Mouse (Mus musculus): ENCODE results near the gene Ryr2. TPM values are rescaled to one million over a fixed set of nuclear protein-coding genes. Genes with fewer than 3 reads are reported as not detected.

Ryr2 gene
- total RNA-seq, 2 experiments from 2014 or later: not detected

DNA sequence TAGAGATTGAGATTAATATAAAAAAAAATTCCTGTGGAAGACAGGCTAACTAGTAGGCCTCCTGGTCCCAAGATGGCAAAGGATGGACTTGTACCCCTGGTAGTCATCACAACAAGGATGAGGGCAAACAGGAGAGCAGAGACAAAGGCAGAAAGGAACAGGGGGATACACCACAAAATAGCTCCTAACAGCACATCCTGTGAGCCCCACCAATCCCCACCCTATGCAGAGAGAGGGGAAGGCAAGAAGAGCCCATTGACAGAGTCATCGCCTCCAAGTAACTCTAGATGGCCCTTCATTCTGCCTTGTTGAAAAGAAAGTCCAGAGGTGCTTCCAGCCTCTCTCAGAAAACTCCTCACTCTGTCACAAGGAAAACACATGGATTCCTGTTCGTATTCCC lies 586.0 kb downstream of the Ryr2 start:
- no peak for ATAC-seq (replicated peaks; ENCODE audit: low FRiP score, low TSS enrichment, poor library complexity, severe bottlenecking)

DNA sequence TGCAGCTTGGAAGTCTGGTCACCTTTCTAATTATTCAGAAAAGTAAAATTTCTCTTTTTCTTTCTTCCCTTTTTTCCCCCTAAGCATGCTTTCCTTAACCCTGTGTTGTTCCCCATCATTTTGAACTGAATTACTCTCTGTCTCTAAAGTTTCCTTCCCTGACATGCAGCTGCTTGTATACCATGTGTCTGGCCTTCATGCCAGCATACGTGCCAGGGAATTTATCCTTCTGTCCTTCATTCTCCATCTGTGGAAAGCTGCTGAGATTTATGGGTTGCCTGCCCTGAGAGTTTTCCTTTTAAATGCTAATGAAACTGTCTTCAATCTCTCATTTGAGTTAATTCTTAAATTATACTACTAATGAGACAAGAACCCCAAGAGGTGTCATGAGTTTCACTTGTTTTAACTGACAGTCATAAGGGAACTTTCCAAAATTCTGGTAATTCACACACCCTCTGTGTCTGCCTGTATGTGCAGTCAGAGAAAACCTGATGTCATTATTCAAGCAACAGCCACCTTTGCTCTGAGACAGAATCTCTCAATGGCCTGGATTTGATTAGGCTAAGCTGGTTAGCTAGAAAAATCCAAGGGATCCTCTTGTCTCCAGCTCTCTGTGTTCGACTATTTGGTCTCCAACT lies 595.1 kb downstream of the Ryr2 start:
- no peak for ATAC-seq (replicated peaks; ENCODE audit: low FRiP score, low TSS enrichment, poor library complexity, severe bottlenecking)

Other genes starting within 250 kb of the Ryr2 start
- 40.7 and 56.0 TPM in 2 replicates for gene Mtr, start 151.2 kb upstream of the Ryr2 start, total RNA-seq (2014; fragmentation: Nextera tagmentation)
- 44.9 and 48.9 TPM in 2 replicates for gene Mtr, start 151.2 kb upstream of the Ryr2 start, total RNA-seq (2017)
- gene Actn2, start 233.8 kb upstream of the Ryr2 start, total RNA-seq (2014; fragmentation: Nextera tagmentation): not detected in 2 replicates
- not detected in 2 replicates for gene Actn2, start 233.8 kb upstream of the Ryr2 start, total RNA-seq (2017)